Mouse (Mus musculus) Patski (cell line): Measurements from ENCODE around the gene Grn. TPM values are rescaled to one million over a fixed set of nuclear protein-coding genes. Genes with fewer than 3 reads are reported as not detected.
A peak's percentile ranks its signal among the peaks of the same experiment; 100 is the strongest.

ENCODE experiments used
- ATAC-seq: fragments of 100-300 bp; one replicate; pipeline ENCODE4 v1.8.0; 2021
- CTCF ChIA-PET: fragments of 350-600 bp; sonication (Branson Sonifier 250); formaldehyde crosslinking; loops from one replicate; lab custom pipeline; 2022; ENCODE audit warnings: inconsistent platforms; lab: Charles Lee
- POLR2A ChIA-PET: fragments of 350-600 bp; sonication (Branson Sonifier 250); formaldehyde crosslinking; loops from one replicate; lab custom pipeline; 2022; ENCODE audit warnings: antibody characterized with exemption, inconsistent platforms; lab: Charles Lee
- DNase-seq: peaks from one replicate; pipeline ENCODE4 v3.0.0-alpha.2; 2011; ENCODE audit warnings: low read depth, low spot score
- H3K27me3 ChIP-seq: fragments of 371-371 bp; one replicate; pipeline ENCODE4 v1.5.1; 2021
- CTCF ChIP-seq: fragments of 100-300 bp; IDR thresholded peaks from one replicate; pipeline ENCODE4 v1.5.1; 2021
- in situ Hi-C: fragments of 300-500 bp; cut with MboI; formaldehyde crosslinking; loops from 3 replicates; pipeline ENCODE4 v1.11.1; 2018; ENCODE audit warnings: low pct_unique_long_range_greater_than_20kb, mixed read lengths
- polyA plus RNA-seq: library from polyadenylated mRNA; unstranded; gene quantifications from one replicate; pipeline ENCODE4 v1.2.3, GENCODE M21; 2021

Grn gene
- polyA plus RNA-seq, 1 experiment from 2014 or later, result 491 TPM

DNA sequence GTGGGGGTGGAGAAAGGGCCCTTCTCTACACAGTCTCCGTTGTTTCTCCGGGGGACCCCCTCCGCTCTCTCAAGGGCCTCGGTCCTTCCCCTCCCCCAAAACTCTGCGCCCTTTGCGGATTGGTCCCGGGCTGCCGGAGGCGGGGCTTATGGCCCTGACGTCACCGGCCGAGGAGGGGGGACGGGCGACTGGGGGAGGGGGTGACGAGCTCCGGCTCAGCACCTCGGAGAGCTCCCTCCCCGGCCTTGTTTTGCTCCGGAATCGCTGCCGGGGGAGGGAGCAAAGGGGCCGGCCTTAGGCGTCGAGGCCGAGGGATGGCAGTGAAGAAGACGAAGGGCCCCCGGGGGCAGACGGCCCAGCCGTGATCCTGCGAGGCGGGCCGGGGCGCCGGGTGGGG lies 36.9 kb upstream of the Grn start, which contains the start of gene Rundc3a:
TSS of gene Rundc3a (plus strand) at position 166 of the 397 bp plus-strand sequence.
- in situ Hi-C loops, result no loop called here
- no peak for TF ChIP-seq CTCF
- H3K27me3 ChIP-seq, result peaks cover 14% of the 10 kb centered on the region
- ChIA-PET POLR2A (interaction anchor here (1.4 to 1.9 kb wide), 2 partner anchors 13 to 74 kb away, joined by 4 read pairs; partner anchors contain the start of gene Ubtf), CTCF (no interaction called here)
- no peak for DNase-seq
- ATAC-seq, result peak; percentile 40

- no peak for TF ChIP-seq CTCF
- CTCF ChIA-PET, result no interaction called here
- in situ Hi-C loops, result no loop called here
- ATAC-seq (no peak), DNase-seq (no peak)
- POLR2A ChIA-PET, result interaction anchor here (1.4 to 1.9 kb wide), 2 partner anchors 12 to 74 kb away, joined by 4 read pairs; partner anchors contain the start of gene Ubtf
- H3K27me3 ChIP-seq, result peaks cover 14% of the 10 kb centered on the region
Measured at GRCm38 (mm10) chr11:102393719-102394420, 36.2 kb upstream of the Grn start.

DNA sequence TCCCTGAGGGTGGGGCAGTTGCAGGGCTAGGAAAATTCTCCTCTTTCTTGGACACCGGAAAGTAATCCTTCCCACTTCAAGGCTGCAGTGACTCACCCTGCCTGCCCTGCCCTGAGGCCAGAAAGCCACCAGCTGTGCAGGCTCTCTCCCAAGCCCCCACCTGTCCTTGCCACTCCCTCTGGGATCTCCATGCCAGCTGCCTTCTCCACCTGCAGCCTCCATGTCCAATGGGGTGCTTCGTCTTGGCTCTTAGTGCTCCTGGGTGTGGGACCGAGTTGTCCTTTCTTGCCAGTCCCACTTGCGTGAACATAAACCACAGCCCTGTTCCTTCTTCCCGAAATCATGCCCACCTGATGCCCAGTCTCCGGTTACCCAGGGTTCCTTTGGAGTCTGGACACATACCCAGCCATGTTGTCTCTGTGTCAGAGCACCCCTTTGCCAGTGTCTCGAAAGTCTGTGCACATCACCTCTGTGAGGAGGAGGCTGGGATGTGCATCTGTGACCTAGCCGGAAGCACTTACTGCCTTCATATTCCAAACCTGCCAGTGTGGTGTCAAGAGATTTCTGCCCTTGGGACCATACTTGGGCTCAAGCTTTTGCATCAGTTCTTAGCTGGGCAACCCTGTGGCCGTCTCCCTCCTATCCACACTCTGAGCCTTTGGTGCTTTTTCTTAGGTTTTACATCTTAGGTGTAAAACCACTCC lies 35.5 kb upstream of the Grn start:
- in situ Hi-C loops, result no loop called here
- no peak for TF ChIP-seq CTCF
- ChIA-PET CTCF (no interaction called here), POLR2A (interaction anchor here (0.9 to 1.9 kb wide), 2 partner anchors 11 to 75 kb away, joined by 3 to 4 read pairs; partner anchors contain the start of gene Ubtf)
- H3K27me3 ChIP-seq, result peaks cover 14% of the 10 kb centered on the region
- DNase-seq (no peak), ATAC-seq (peak; percentile 37)

- in situ Hi-C loops, result no loop called here
- no peak for ATAC-seq
- no peak for TF ChIP-seq CTCF
- DNase-seq, result no peak
- CTCF ChIA-PET, result no interaction called here
- POLR2A ChIA-PET, result interaction anchor here (0.9 to 1.9 kb wide), 2 partner anchors 11 to 76 kb away, joined by 3 to 4 read pairs; partner anchors contain the start of gene Ubtf
- peaks cover 11% of the 10 kb centered on the region for H3K27me3 ChIP-seq
Measured at GRCm38 (mm10) chr11:102395250-102395649, 34.9 kb upstream of the Grn start.

GRCm38 (mm10) chr11:102396263-102396662 lies 33.9 kb upstream of the Grn start:
- no peak for DNase-seq
- CTCF ChIA-PET, result interaction anchor here (1.3 kb wide), 1 partner anchor 81 kb away, joined by 3 read pairs; no protein-coding TSS in a partner anchor
- no peak for ATAC-seq
- in situ Hi-C loops, result no loop called here
- POLR2A ChIA-PET, result no interaction called here
- no peak for TF ChIP-seq CTCF
- H3K27me3 ChIP-seq, result peaks cover 4% of the 10 kb centered on the region

GRCm38 (mm10) chr11:102396671-102397141 lies 33.4 kb upstream of the Grn start:
- POLR2A ChIA-PET, result no interaction called here
- CTCF ChIA-PET, result interaction anchor here (1.3 kb wide), 1 partner anchor 81 kb away, joined by 3 read pairs; no protein-coding TSS in a partner anchor
- DNase-seq, result no peak
- no peak for ATAC-seq
- H3K27me3 ChIP-seq, result peaks cover under 1% of the 10 kb centered on the region
- in situ Hi-C loops, result no loop called here
- no peak for TF ChIP-seq CTCF

- H3K27me3 ChIP-seq, result no peaks in the 10 kb centered on the region
- ATAC-seq, result no peak
- CTCF ChIA-PET, result interaction anchor here (0.7 kb wide), 1 partner anchor 89 kb away, joined by 3 read pairs; no protein-coding TSS in a partner anchor
Measured at GRCm38 (mm10) chr11:102398007-102398825, 31.9 kb upstream of the Grn start.

DNA sequence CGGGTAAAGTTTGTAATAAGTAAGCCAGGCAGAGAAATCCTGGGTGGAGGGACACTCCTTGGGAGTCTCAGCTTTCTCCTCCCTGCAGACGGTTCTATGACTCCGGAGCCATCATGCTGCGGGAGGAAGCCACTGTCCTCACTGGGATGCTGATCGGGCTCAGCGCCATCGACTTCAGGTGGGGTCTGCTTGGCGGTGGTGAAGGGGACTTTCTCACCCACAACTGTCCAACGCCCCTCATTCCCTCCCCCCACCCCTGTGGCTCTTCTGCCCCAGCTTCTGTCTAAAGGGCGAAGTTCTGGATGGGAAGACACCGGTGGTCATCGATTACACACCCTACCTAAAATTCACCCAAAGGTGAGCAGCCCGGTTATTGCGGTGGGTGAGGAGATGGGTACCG lies 31.0 kb upstream of the Grn start:
- in situ Hi-C loops, result no loop called here
- ChIA-PET CTCF (interaction anchor here (0.7 kb wide), 1 partner anchor 90 kb away, joined by 3 read pairs; no protein-coding TSS in a partner anchor), POLR2A (interaction anchor here (0.6 kb wide), 1 partner anchor 11 kb away, joined by 3 read pairs; no protein-coding TSS in a partner anchor)
- no peaks in the 10 kb centered on the region for H3K27me3 ChIP-seq
- ATAC-seq (no peak), DNase-seq (no peak)
- no peak for TF ChIP-seq CTCF

More at GRCm38 (mm10) chr11:102398007-102398825, 31.9 kb upstream of the Grn start:
- DNase-seq, result no peak
- no peak for TF ChIP-seq CTCF
- POLR2A ChIA-PET, result interaction anchor here (0.5 kb wide), 1 partner anchor 14 kb away, joined by 3 read pairs; no protein-coding TSS in a partner anchor
- in situ Hi-C loops, result no loop called here

- ChIA-PET CTCF (no interaction called here), POLR2A (interaction anchor here (0.6 kb wide), 2 partner anchors 10 to 80 kb away, joined by 3 to 6 read pairs; partner anchors contain the start of gene Ubtf)
- DNase-seq, result no peak
- in situ Hi-C loops, result no loop called here
- H3K27me3 ChIP-seq, result no peaks in the 10 kb centered on the region
- no peak for TF ChIP-seq CTCF
- ATAC-seq, result peak; percentile 17
Measured at GRCm38 (mm10) chr11:102399610-102400072, 30.5 kb upstream of the Grn start.
